ENCODE assay signal across 8 mouse cellular contexts in the genomic region with DNA sequence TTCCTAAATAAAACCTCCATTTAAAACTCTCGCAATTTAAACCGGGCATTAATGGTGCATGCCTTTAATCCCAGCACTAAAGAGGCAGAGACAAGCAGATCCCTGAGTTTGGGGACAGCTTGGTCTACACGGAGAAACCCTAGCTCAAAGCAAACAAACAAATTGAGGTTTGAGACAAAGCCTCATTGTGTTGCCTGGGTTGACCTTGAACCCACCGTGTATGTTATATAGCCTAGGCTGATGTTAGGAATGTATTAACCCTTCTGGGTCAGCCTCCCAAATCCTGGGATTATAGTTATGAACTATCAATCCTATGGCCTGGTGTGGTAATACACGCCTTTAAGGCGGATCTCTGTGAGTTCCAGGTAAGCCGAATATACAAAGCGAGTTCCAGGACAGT. TPM values are rescaled to one million over a fixed set of nuclear protein-coding genes. Genes with fewer than 3 reads are reported as not detected.
DNase-seq lines count a peak whose midpoint lies in the region; ATAC-seq and TF ChIP-seq lines count a peak whose summit lies in the region.

No protein-coding gene starts in this region.

- H3K27ac ChIP-seq in heart, embryonic 13.5 days (replicated peaks) = peak overlapping the region; percentile 99
- H3K27ac ChIP-seq in MEL (ENCODE audit: control insufficient read depth, low read depth, low read length) = peak overlapping the region; percentile 85
- no peak overlapping the region; the same call in 1 of the 2 replicates for H3K27ac ChIP-seq in hindbrain, embryonic 11.5 days (ENCODE audit: low read depth, low read length)
- H3K27ac ChIP-seq in midbrain, embryonic 13.5 days = peak overlapping the region; percentile 84

- peak overlapping the region; percentile 99 for H3K4me3 ChIP-seq in heart, embryonic 13.5 days
- peak overlapping the region; percentile 40 to 72 for H3K4me3 ChIP-seq in MEL (ENCODE audit: control insufficient read depth in 1 of 2, insufficient read depth in 1 of 2, low read depth in 2 of 2, low read length in 2 of 2)
- H3K4me3 ChIP-seq in hindbrain, embryonic 11.5 days (ENCODE audit: low read depth, low read length) = peak overlapping the region; percentile 96
- peak overlapping the region; percentile 97 for H3K4me3 ChIP-seq in midbrain, embryonic 13.5 days (replicated peaks)

- no peaks in the 10 kb centered on the region for H3K27me3 ChIP-seq in heart, embryonic 13.5 days (replicated peaks)
- H3K27me3 ChIP-seq in MEL (ENCODE audit: control insufficient read depth in 1 of 2, insufficient read depth in 2 of 2, low read length in 2 of 2) = no peaks in the 10 kb centered on the region
- H3K27me3 ChIP-seq in hindbrain, embryonic 11.5 days (ENCODE audit: control insufficient read depth, insufficient read depth, low read length) = no peaks in the 10 kb centered on the region
- H3K27me3 ChIP-seq in midbrain, embryonic 13.5 days = no peaks in the 10 kb centered on the region

- 40% methylated on average over 8 of the region's 8 CpGs for WGBS in heart, embryonic 13.5 days
- WGBS in hindbrain, embryonic 11.5 days = 46% methylated on average over 8 of the region's 8 CpGs
- 43% methylated on average over 8 of the region's 8 CpGs for WGBS in midbrain, embryonic 13.5 days

- H3K9ac ChIP-seq in heart, embryonic 13.5 days = peak overlapping the region; percentile 86
- peak overlapping the region; percentile 90 for H3K9ac ChIP-seq in MEL (ENCODE audit: control insufficient read depth, low read depth, low read length, poor library complexity, severe bottlenecking)
- peak overlapping the region; percentile 68 for H3K9ac ChIP-seq in hindbrain, embryonic 11.5 days (ENCODE audit: low read depth, low read length)
- H3K9ac ChIP-seq in midbrain, embryonic 13.5 days (replicated peaks) = peak overlapping the region; percentile 67

- no peak for DNase-seq in heart, postnatal 36 days
- DNase-seq in MEL (ENCODE audit: low read depth, low spot score) = no peak
- peak; percentile 48 for DNase-seq in hindbrain, embryonic 11.5 days (ENCODE audit: low spot score)
- no peak for DNase-seq in gastrocnemius, adult 18-20 months (ENCODE audit: low spot score)
- DNase-seq in cerebellum, postnatal 10 days = no peak
- DNase-seq in layer of hippocampus, postnatal 14 days (ENCODE audit: low spot score in 2 of 2) = no peak

- H3K36me3 ChIP-seq in heart, embryonic 13.5 days = no peaks in the 10 kb centered on the region
- H3K36me3 ChIP-seq in MEL (ENCODE audit: control insufficient read depth in 1 of 2, insufficient read depth in 2 of 2, low read length in 2 of 2) = peaks cover 10 to 11% of the 10 kb centered on the region in 2 experiments
- no peaks in the 10 kb centered on the region for H3K36me3 ChIP-seq in hindbrain, embryonic 11.5 days (ENCODE audit: control insufficient read depth, insufficient read depth, low read length)
- no peaks in the 10 kb centered on the region for H3K36me3 ChIP-seq in midbrain, embryonic 13.5 days

- peaks cover 42% of the 10 kb centered on the region for H3K79me2 ChIP-seq in MEL (ENCODE audit: control insufficient read depth, insufficient read depth, low read length, poor library complexity)

- TF ChIP-seq POLR2A in MEL (IDR thresholded peaks at IDR 0.05; ENCODE audit: control insufficient read depth in 1 of 2, insufficient read depth in 1 of 2, low read depth in 1 of 2, low read length in 2 of 2, poor library complexity in 1 of 2) = no peak

- intact Hi-C loops in heart, postnatal 36 days (cut with DNase I) = loop anchor here (2.0 to 5.0 kb wide), 4 partner anchors 104 to 841 kb away; a partner anchor contains a TSS

- peak overlapping the region; percentile 91 for H3K4me2 ChIP-seq in heart, embryonic 13.5 days
- H3K4me2 ChIP-seq in hindbrain, embryonic 11.5 days (replicated peaks; ENCODE audit: low read depth, low read length) = peak overlapping the region; percentile 33
- H3K4me2 ChIP-seq in midbrain, embryonic 13.5 days (replicated peaks) = peak overlapping the region; percentile 57

- TF ChIP-seq EP300 in MEL (IDR thresholded peaks at IDR 0.05; ENCODE audit: low read depth in 1 of 2, low read length in 2 of 2) = no peak

- TF ChIP-seq RAD21 in MEL (IDR thresholded peaks at IDR 0.05; ENCODE audit: low read depth, low read length) = no peak

- ATAC-seq in heart, embryonic 13.5 days (ENCODE audit: extremely low read depth, insufficient number of reproducible peaks, low FRiP score, low TSS enrichment) = no peak
- peak; percentile 18 for ATAC-seq in hindbrain, embryonic 11.5 days (ENCODE audit: low FRiP score)
- peak; percentile 3 for ATAC-seq in midbrain, embryonic 13.5 days

- H3K9me3 ChIP-seq in heart, embryonic 13.5 days = no peaks in the 10 kb centered on the region
- no peaks in the 10 kb centered on the region for H3K9me3 ChIP-seq in MEL (replicated peaks; ENCODE audit: insufficient read depth, low read length)
- H3K9me3 ChIP-seq in hindbrain, embryonic 11.5 days (ENCODE audit: control insufficient read depth, low read length) = no peaks in the 10 kb centered on the region
- no peaks in the 10 kb centered on the region for H3K9me3 ChIP-seq in midbrain, embryonic 13.5 days

- peaks cover 29% of the 10 kb centered on the region for H3K4me1 ChIP-seq in heart, embryonic 13.5 days
- peaks cover 0 to 2% of the 10 kb centered on the region in 2 experiments; a peak in 1 of 4 replicates for H3K4me1 ChIP-seq in MEL (ENCODE audit: control insufficient read depth in 1 of 2, insufficient read depth in 2 of 2, low read length in 2 of 2)
- no peaks in the 10 kb centered on the region for H3K4me1 ChIP-seq in hindbrain, embryonic 11.5 days (replicated peaks; ENCODE audit: control insufficient read depth, insufficient read depth, low read length)
- H3K4me1 ChIP-seq in midbrain, embryonic 13.5 days (replicated peaks) = peaks cover 28% of the 10 kb centered on the region

- TF ChIP-seq CTCF in MEL (IDR thresholded peaks at IDR 0.05 in 2 of 3, conservative IDR thresholded peaks at IDR 0.05 in 1 of 3; ENCODE audit: control insufficient read depth in 1 of 3, insufficient read depth in 1 of 3, low read depth in 2 of 3, low read length in 3 of 3, poor library complexity in 1 of 3, severe bottlenecking in 1 of 3) = no peak

TF ChIP-seq in MEL, 35 proteins besides CTCF, POLR2A, EP300 and RAD21:
- TF ChIP-seq KAT2A (conservative IDR thresholded peaks at IDR 0.05; ENCODE audit: low read depth, low read length) (no peak), RCOR1 (IDR thresholded peaks at IDR 0.05; ENCODE audit: low read depth, low read length) (no peak), UBTF (IDR thresholded peaks at IDR 0.05; ENCODE audit: borderline replicate concordance, insufficient read depth, low read depth, low read length) (no peak)
TF ChIP-seq in MEL: peak in this region for 0.

RNA-seq across cellular contexts. Expression of a gene that starts 0.6 kb away (rescaled TPM):
- 189 and 217 TPM in 2 replicates for polyA plus RNA-seq in heart, embryonic 13.5 days (2015; fragmentation: Nextera tagmentation; extraction: Ambion mirVana)
- 10 to 100 TPM; 45.5 TPM for total RNA-seq in heart, postnatal 36 days (2021)
- total RNA-seq in MEL (2012; rRNA removed) = 263 and 275 TPM in 2 replicates
- polyA plus RNA-seq in MEL (2012; ENCODE audit: insufficient read depth in 1 of 2, insufficient read length in 2 of 2, low read depth in 1 of 2, low replicate concordance in 2 of 2, missing spikeins in 1 of 2) = 100 to 1,000 TPM; 154 to 286 TPM
- 464 and 467 TPM in 2 replicates for polyA plus RNA-seq in hindbrain, embryonic 11.5 days (2014; fragmentation: Nextera tagmentation; extraction: Ambion mirVana)
- 341 and 356 TPM in 2 replicates for polyA plus RNA-seq in midbrain, embryonic 13.5 days (2015; fragmentation: Nextera tagmentation; extraction: Ambion mirVana)
- 10 to 100 TPM; 30.2 to 32.3 TPM for total RNA-seq in gastrocnemius, adult 18-20 months (2021)
- 10 to 100 TPM; 89.7 to 91.0 TPM for total RNA-seq in layer of hippocampus, postnatal 14 days (2021)

Comparison
In these comparisons a context has a peak if more than half of its experiments do, and no peak if none do; other contexts are left out.
1. H3K4me2 ChIP-seq: peak in every context shown above with its lines; median percentile 91 in heart, embryonic 13.5 days; 57 in midbrain, embryonic 13.5 days; 33 in hindbrain, embryonic 11.5 days.